Mouse (Mus musculus) hindbrain, embryonic 12.5 days (tissue): Measurements from ENCODE around the gene Gm28102. TPM values are rescaled to one million over a fixed set of nuclear protein-coding genes. Genes with fewer than 3 reads are reported as not detected.
"Not testable (repeated sequence)": the region's sequence is repeated elsewhere in the genome, so short reads cannot be mapped to it uniquely, and the experiment has no call there.

ENCODE experiments used
- ATAC-seq: fragments of 200-750 bp; cut with Nextera tagmentation; 2 replicates; pipeline ENCODE4 v1.8.0; 2017; ENCODE audit warnings: moderate TSS enrichment; ENCODE audit not compliant: low FRiP score
- H3K27ac ChIP-seq: fragments of 300-500 bp; sonication (generic); 2 replicates; pipeline ENCODE4 v1.5.1; 2016; ENCODE audit warnings: mild to moderate bottlenecking
- H3K27me3 ChIP-seq: fragments of 300-500 bp; sonication (generic); 2 replicates; pipeline ENCODE4 v1.6.1; 2016; ENCODE audit warnings: mild to moderate bottlenecking
- H3K36me3 ChIP-seq: fragments of 300-500 bp; sonication (generic); 2 replicates; pipeline ENCODE4 v1.6.1; 2016; ENCODE audit warnings: mild to moderate bottlenecking
- H3K4me1 ChIP-seq: fragments of 300-500 bp; sonication (generic); 2 replicates; pipeline ENCODE4 v1.6.1; 2016
- H3K4me2 ChIP-seq: fragments of 300-500 bp; sonication (generic); replicated peaks from 2 replicates; pipeline ENCODE4 v1.6.1; 2016; ENCODE audit warnings: mild to moderate bottlenecking
- H3K4me3 ChIP-seq: fragments of 300-500 bp; sonication (generic); 2 replicates; pipeline ENCODE4 v1.5.1; 2016; ENCODE audit warnings: mild to moderate bottlenecking
- H3K9ac ChIP-seq: fragments of 300-500 bp; sonication (generic); 2 replicates; pipeline ENCODE4 v1.6.1; 2016; ENCODE audit warnings: mild to moderate bottlenecking, moderate library complexity
- H3K9me3 ChIP-seq: fragments of 300-500 bp; sonication (generic); replicated peaks from 2 replicates; pipeline ENCODE4 v1.6.1; 2016; ENCODE audit warnings: mild to moderate bottlenecking
- WGBS: fragments of 180-500 bp; shearing (Covaris S2); methylation state at CpG from one replicate; pipeline ENCODE4 v1.1.7; 2016; 5-methylcytosine and 5-hydroxymethylcytosine counted together
- polyA plus RNA-seq: library from polyadenylated mRNA; unstranded; fragments of >200 nt; fragmentation: Nextera tagmentation; extraction: Ambion mirVana; gene quantifications from 2 replicates; pipeline ENCODE4 v1.2.1, GENCODE M21; 2016

Gene Gm28102
- not detected in 2 replicates for polyA plus RNA-seq

- no CpG with 5 or more reads among the region's 7 CpGs for WGBS
- not testable (repeated sequence) for H3K4me1 ChIP-seq, H3K9ac ChIP-seq, H3K9me3 ChIP-seq, ATAC-seq, H3K4me2 ChIP-seq, H3K27me3 ChIP-seq, H3K36me3 ChIP-seq, H3K4me3 ChIP-seq, H3K27ac ChIP-seq
These were observed at the start of gene Gm28102 for GRCm38 (mm10) chrY:88053015-88053414. Gene Gm28102, plus strand, starts transcription at chrY:88053315.
